Mouse (Mus musculus): ENCODE measurements around the gene Rin3.

The Rin3 gene

GRCm38 (mm10) chr12:102369488-102370235, 86.8 kb downstream of the Rin3 start:
- DNase-seq (ENCODE audit: low spot score): no peak

GRCm38 (mm10) chr12:102370931-102371500, 88.2 kb downstream of the Rin3 start:
- DNase-seq (ENCODE audit: low spot score): no peak

- no peak for DNase-seq (ENCODE audit: low spot score)
Observed at GRCm38 (mm10) chr12:102372322-102372721, 89.5 kb downstream of the Rin3 start.

GRCm38 (mm10) chr12:102382180-102382579, 99.3 kb downstream of the Rin3 start:
- no peak for DNase-seq (ENCODE audit: low spot score)

- no peak for DNase-seq (ENCODE audit: low spot score)
Observed at GRCm38 (mm10) chr12:102383288-102383687, 100.4 kb downstream of the Rin3 start.

- DNase-seq (ENCODE audit: low spot score): peak; percentile 51
Observed at GRCm38 (mm10) chr12:102384819-102385218, 102.0 kb downstream of the Rin3 start.

GRCm38 (mm10) chr12:102387219-102387917, 104.5 kb downstream of the Rin3 start:
- DNase-seq (ENCODE audit: low spot score): peak; percentile 92

GRCm38 (mm10) chr12:102390042-102390441, 107.2 kb downstream of the Rin3 start:
- no peak for DNase-seq (ENCODE audit: low spot score)

- DNase-seq (ENCODE audit: low spot score): no peak
Observed at GRCm38 (mm10) chr12:102391109-102391508, 108.3 kb downstream of the Rin3 start.

- no peak for DNase-seq (ENCODE audit: low spot score)
Observed at GRCm38 (mm10) chr12:102391982-102392381, 109.1 kb downstream of the Rin3 start.

- no peak for DNase-seq (ENCODE audit: low spot score)
Observed at GRCm38 (mm10) chr12:102394496-102394895, 111.6 kb downstream of the Rin3 start.

GRCm38 (mm10) chr12:102395537-102395936, 112.7 kb downstream of the Rin3 start:
- DNase-seq (ENCODE audit: low spot score): no peak

GRCm38 (mm10) chr12:102395998-102396991, 113.4 kb downstream of the Rin3 start:
- no peak for DNase-seq (ENCODE audit: low spot score)

GRCm38 (mm10) chr12:102398588-102398987, 115.7 kb downstream of the Rin3 start:
- no peak for DNase-seq (ENCODE audit: low spot score)

- DNase-seq (ENCODE audit: low spot score): no peak
Observed at GRCm38 (mm10) chr12:102413171-102413570, 130.3 kb downstream of the Rin3 start.

- DNase-seq (ENCODE audit: low spot score): no peak
Observed at GRCm38 (mm10) chr12:102414686-102415085, 131.8 kb downstream of the Rin3 start.

GRCm38 (mm10) chr12:102416391-102416837, 133.6 kb downstream of the Rin3 start:
- no peak for DNase-seq (ENCODE audit: low spot score)

GRCm38 (mm10) chr12:102416955-102417510, 134.2 kb downstream of the Rin3 start:
- DNase-seq (ENCODE audit: low spot score): no peak

- no peak for DNase-seq (ENCODE audit: low spot score)
Observed at GRCm38 (mm10) chr12:102417701-102418100, 134.9 kb downstream of the Rin3 start.

GRCm38 (mm10) chr12:102419544-102419943, 136.7 kb downstream of the Rin3 start:
- no peak for DNase-seq (ENCODE audit: low spot score)

- no peak for DNase-seq (ENCODE audit: low spot score)
Observed at GRCm38 (mm10) chr12:102420168-102420890, 137.5 kb downstream of the Rin3 start.

All from layer of hippocampus, adult 9-10 months (tissue).